Mouse (Mus musculus) cortical plate, adult 2 months (tissue): ENCODE data around the gene Tenm2.

Experiments used
- CTCF ChIP-seq: fragments of 200-500 bp; IDR thresholded peaks from 2 replicates; pipeline ENCODE4 v1.5.1; 2011; ENCODE audit warnings: mild to moderate bottlenecking, control low read depth, low read length; ENCODE audit not compliant: insufficient read depth; ENCODE audit errors: extremely low read depth
- POLR2A ChIP-seq: fragments of 200-500 bp; IDR thresholded peaks from 2 replicates; pipeline ENCODE4 v1.6.1; 2011; ENCODE audit warnings: mild to moderate bottlenecking, low read length, control low read depth; ENCODE audit not compliant: insufficient read depth; ENCODE audit errors: extremely low read depth

DNA sequence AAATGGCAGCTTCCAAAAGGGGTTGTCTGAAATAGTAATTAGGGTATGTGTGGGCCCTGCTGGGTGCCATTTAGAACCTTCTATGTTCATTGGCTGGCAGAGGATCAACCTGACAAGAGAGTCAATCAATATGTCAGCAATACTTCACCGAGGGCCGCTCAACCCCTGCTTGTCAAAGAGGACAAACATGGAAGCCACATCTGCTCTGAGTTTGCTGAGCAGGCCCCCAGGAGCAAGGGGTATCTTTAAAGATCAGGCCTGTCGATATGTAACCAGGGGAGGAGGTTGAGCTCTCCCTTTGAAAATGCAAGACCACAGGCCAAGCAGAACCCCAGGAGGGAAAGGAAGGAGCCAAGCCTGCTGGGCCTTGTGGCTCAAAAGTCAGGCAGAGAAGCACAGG lies 1009.7 kb downstream of the Tenm2 start:
- TF ChIP-seq POLR2A (no peak), CTCF (no peak)
